Mouse (Mus musculus): ENCODE data around the gene Ahnak2. TPM values are rescaled to one million over a fixed set of nuclear protein-coding genes. Genes with fewer than 3 reads are reported as not detected.

Gene Ahnak2
- polyA plus RNA-seq (2017; shearing (Covaris generic)) = not detected

GRCm38 (mm10) chr12:112801864-112802846 is at the start of gene Ahnak2:
Gene Ahnak2, minus strand, starts transcription at chr12:112802657.

GRCm38 (mm10) chr12:112829244-112829864 is 26.9 kb upstream of the Ahnak2 start, which contains the start of gene Cdca4:
Gene Cdca4, minus strand, starts transcription at chr12:112829423.

GRCm38 (mm10) chr12:112808587-112809364 is 6.3 kb upstream of the Ahnak2 start, which contains the start of gene Clba1:
Gene Clba1, plus strand, starts transcription at chr12:112808937.

GRCm38 (mm10) chr12:112760154-112760926 is 42.1 kb downstream of the Ahnak2 start, which contains the start of gene Pld4:
Gene Pld4, plus strand, starts transcription at chr12:112760655.

Other genes starting within 250 kb of the Ahnak2 start
- gene Inf2, start 213.9 kb downstream of the Ahnak2 start, polyA plus RNA-seq (2017; shearing (Covaris generic)) = 14.0 TPM
- 2.9 TPM for gene Adssl1, start 182.6 kb downstream of the Ahnak2 start, polyA plus RNA-seq (2017; shearing (Covaris generic))
- 43.4 TPM for gene Siva1, start 158.0 kb downstream of the Ahnak2 start, polyA plus RNA-seq (2017; shearing (Covaris generic))
- 7.5 TPM for gene Akt1, start 127.8 kb downstream of the Ahnak2 start, polyA plus RNA-seq (2017; shearing (Covaris generic))
- gene Zbtb42, start 123.8 kb downstream of the Ahnak2 start, polyA plus RNA-seq (2017; shearing (Covaris generic)) = 1.3 TPM
- 2.7 TPM for gene Cep170b, start 82.2 kb downstream of the Ahnak2 start, polyA plus RNA-seq (2017; shearing (Covaris generic))
- 2.5 TPM for gene Pld4, start 42.0 kb downstream of the Ahnak2 start, polyA plus RNA-seq (2017; shearing (Covaris generic))
- gene Clba1, start 6.3 kb upstream of the Ahnak2 start, polyA plus RNA-seq (2017; shearing (Covaris generic)) = not detected
- gene Cdca4, start 26.8 kb upstream of the Ahnak2 start, polyA plus RNA-seq (2017; shearing (Covaris generic)) = 94.4 TPM
- gene Gpr132, start 65.6 kb upstream of the Ahnak2 start, polyA plus RNA-seq (2017; shearing (Covaris generic)) = 45.1 TPM
- 3.5 TPM for gene Jag2, start 127.1 kb upstream of the Ahnak2 start, polyA plus RNA-seq (2017; shearing (Covaris generic))
- gene Nudt14, start 139.5 kb upstream of the Ahnak2 start, polyA plus RNA-seq (2017; shearing (Covaris generic)) = 66.8 TPM
- 4.8 TPM for gene Btbd6, start 173.8 kb upstream of the Ahnak2 start, polyA plus RNA-seq (2017; shearing (Covaris generic))
- gene Brf1, start 198.0 kb upstream of the Ahnak2 start, polyA plus RNA-seq (2017; shearing (Covaris generic)) = 18.8 TPM
- 5.2 TPM for gene Pacs2, start 211.9 kb upstream of the Ahnak2 start, polyA plus RNA-seq (2017; shearing (Covaris generic))

All from CD4-positive, CD25-positive, alpha-beta regulatory T cell, adult 9 weeks (primary cell).